Mouse (Mus musculus) CH12.LX (cell line): ENCODE measurements around the gene Tpst1. TPM values are rescaled to one million over a fixed set of nuclear protein-coding genes. Genes with fewer than 3 reads are reported as not detected.

Source experiments
- DNase-seq: peaks from one replicate; pipeline ENCODE4 v3.0.0-alpha.2; 2013; ENCODE audit errors: extremely low read depth
- H3K27ac ChIP-seq: 2 replicates; pipeline ENCODE4 v1.5.1; 2012; ENCODE audit warnings: low read depth, mild to moderate bottlenecking, control low read depth, moderate library complexity; ENCODE audit not compliant: insufficient read depth
- H3K27me3 ChIP-seq: replicated peaks from 2 replicates; pipeline ENCODE3; 2012; ENCODE audit warnings: inconsistent platforms
- H3K36me3 ChIP-seq, 2 experiments: replicated peaks in 1 of 2; 2 replicates each; pipeline versions ENCODE3 to v1.6.1; 2012; ENCODE audit warnings: inconsistent platforms in 1 of 2, low read length in 1 of 2, mild to moderate bottlenecking in 1 of 2, mixed read lengths in 1 of 2, moderate library complexity in 1 of 2; ENCODE audit not compliant: control insufficient read depth in 1 of 2, insufficient read depth in 1 of 2
- H3K4me1 ChIP-seq, 2 experiments: 2 replicates each; pipeline ENCODE4 v1.6.1; 2012; ENCODE audit warnings: inconsistent platforms in 1 of 2, moderate library complexity in 1 of 2; ENCODE audit not compliant: insufficient read depth in 2 of 2, control insufficient read depth in 1 of 2
- H3K4me2 ChIP-seq: 2 replicates; pipeline ENCODE4 v1.6.1; 2012; ENCODE audit warnings: low read depth, mild to moderate bottlenecking, control low read depth; ENCODE audit not compliant: poor library complexity, insufficient read depth, severe bottlenecking
- H3K4me3 ChIP-seq, 3 experiments: fragments of 150-350 bp in 1 of 3; sonication (generic) in 1 of 3; replicated peaks in 1 of 3; 2 replicates each; pipeline versions ENCODE3 to v1.5.1; 2011 to 2012; ENCODE audit warnings: low read depth in 2 of 3, low read length in 2 of 3, mild to moderate bottlenecking in 2 of 3, moderate library complexity in 2 of 3, control low read depth in 1 of 3, improper control_type of control experiment in 1 of 3, inconsistent platforms in 1 of 3, mixed read lengths in 1 of 3; ENCODE audit not compliant: poor library complexity in 1 of 3
- H3K79me2 ChIP-seq: replicated peaks from 2 replicates; pipeline ENCODE4 v1.6.1; 2012; ENCODE audit warnings: mild to moderate bottlenecking, moderate library complexity; ENCODE audit not compliant: control insufficient read depth, poor library complexity, insufficient read depth, severe bottlenecking; ENCODE audit errors: extremely low read depth
- H3K9ac ChIP-seq: 2 replicates; pipeline ENCODE4 v1.6.1; 2012; ENCODE audit warnings: low read depth, mild to moderate bottlenecking, control low read depth, moderate library complexity; ENCODE audit not compliant: insufficient read depth
- H3K9me3 ChIP-seq: replicated peaks from 2 replicates; pipeline ENCODE3; 2012; ENCODE audit warnings: low read length, inconsistent platforms, mixed read lengths
- CHD1 ChIP-seq: IDR thresholded peaks from 2 replicates; pipeline ENCODE4 v1.6.1; 2012; ENCODE audit warnings: low read depth, low read length, improper control_type of control experiment, inconsistent platforms
- CHD2 ChIP-seq: IDR thresholded peaks from 2 replicates; pipeline ENCODE4 v1.6.1; 2011; ENCODE audit warnings: low read length, improper control_type of control experiment
- CTCF ChIP-seq, 2 experiments: IDR thresholded peaks in 1 of 2; conservative IDR thresholded peaks in 1 of 2; 2 replicates each; pipeline ENCODE4 v1.5.1; 2011 to 2012; ENCODE audit warnings: low read depth in 2 of 2, low read length in 2 of 2, improper control_type of control experiment in 1 of 2, inconsistent platforms in 1 of 2, mild to moderate bottlenecking in 1 of 2, moderate library complexity in 1 of 2
- E2F4 ChIP-seq: IDR thresholded peaks from 2 replicates; pipeline ENCODE4 v1.6.1; 2011; ENCODE audit warnings: low read depth, low read length, improper control_type of control experiment; ENCODE audit not compliant: insufficient replicate concordance
- EP300 ChIP-seq: IDR thresholded peaks from 2 replicates; pipeline ENCODE4 v1.6.1; 2011; ENCODE audit warnings: low read length, improper control_type of control experiment
- ETS1 ChIP-seq: conservative IDR thresholded peaks from 2 replicates; pipeline ENCODE4 v1.6.1; 2012; ENCODE audit warnings: low read depth, mild to moderate bottlenecking, inconsistent platforms, low read length, improper control_type of control experiment, moderate library complexity
- JUND ChIP-seq: conservative IDR thresholded peaks from 2 replicates; pipeline ENCODE4 v1.6.1; 2011; ENCODE audit warnings: low read depth, low read length, improper control_type of control experiment
- MEF2A ChIP-seq: IDR thresholded peaks from 2 replicates; pipeline ENCODE4 v1.6.1; 2014; ENCODE audit warnings: low read depth, mild to moderate bottlenecking, inconsistent platforms, low read length, improper control_type of control experiment, borderline replicate concordance
- MXI1 ChIP-seq: IDR thresholded peaks from 2 replicates; pipeline ENCODE4 v1.6.1; 2011; ENCODE audit warnings: mild to moderate bottlenecking, low read depth, low read length, improper control_type of control experiment
- NELFE ChIP-seq: IDR thresholded peaks from 2 replicates; pipeline ENCODE4 v1.6.1; 2011; ENCODE audit warnings: low read depth, low read length, improper control_type of control experiment
- TBP ChIP-seq: conservative IDR thresholded peaks from 2 replicates; pipeline ENCODE4 v1.6.1; 2011; ENCODE audit warnings: low read depth, low read length, improper control_type of control experiment
- TCF12 ChIP-seq: IDR thresholded peaks from 2 replicates; pipeline ENCODE4 v1.6.1; 2014; ENCODE audit warnings: low read depth, mild to moderate bottlenecking, inconsistent platforms, low read length, improper control_type of control experiment
- UBTF ChIP-seq: IDR thresholded peaks from 2 replicates; pipeline ENCODE4 v1.6.1; 2012; ENCODE audit warnings: low read depth, mild to moderate bottlenecking, inconsistent platforms, low read length, improper control_type of control experiment, moderate library complexity
- ZC3H11A ChIP-seq: IDR thresholded peaks from 2 replicates; pipeline ENCODE4 v1.6.1; 2012; ENCODE audit warnings: low read depth, mild to moderate bottlenecking, inconsistent platforms, low read length, improper control_type of control experiment
- ZMIZ1 ChIP-seq: IDR thresholded peaks from 2 replicates; pipeline ENCODE4 v1.6.1; 2012; ENCODE audit warnings: low read depth, mild to moderate bottlenecking, inconsistent platforms, low read length, improper control_type of control experiment
- dilution Hi-C: fragments of 300-500 bp; cut with MboI; formaldehyde crosslinking; loops from 2 replicates; pipeline ENCODE4 v1.14.3; 2020; ENCODE audit warnings: low sequenced_read_pairs; ENCODE audit not compliant: extremely low pct_unique_long_range_greater_than_20kb, extremely low pct_ligation_motif_present
- in situ Hi-C: fragments of 300-500 bp; cut with MboI; formaldehyde crosslinking; loops from 3 replicates; pipeline ENCODE4 v1.14.3; 2019; ENCODE audit warnings: low sequenced_read_pairs, low pct_ligation_motif_present, low pct_unique_long_range_greater_than_20kb, mixed read lengths
- polyA plus RNA-seq: library from polyadenylated mRNA; unstranded; fragments of >175 nt; gene quantifications from 2 replicates; pipeline ENCODE4 v1.2.1, GENCODE M21; 2012; ENCODE audit warnings: low read depth; ENCODE audit not compliant: insufficient read length
- total RNA-seq, 2 experiments: library from RNA; depleted of rRNA; stranded (reverse); fragments of 300-350 nt in 1 of 2; fragments of >200 nt in 1 of 2; gene quantifications; 2 replicates each; pipeline ENCODE4 v1.2.3; 2012 to 2014

Tpst1 gene
- total and polyA plus RNA-seq, 3 experiments = 36.8 to 52.5 (median 43.2) TPM

DNA sequence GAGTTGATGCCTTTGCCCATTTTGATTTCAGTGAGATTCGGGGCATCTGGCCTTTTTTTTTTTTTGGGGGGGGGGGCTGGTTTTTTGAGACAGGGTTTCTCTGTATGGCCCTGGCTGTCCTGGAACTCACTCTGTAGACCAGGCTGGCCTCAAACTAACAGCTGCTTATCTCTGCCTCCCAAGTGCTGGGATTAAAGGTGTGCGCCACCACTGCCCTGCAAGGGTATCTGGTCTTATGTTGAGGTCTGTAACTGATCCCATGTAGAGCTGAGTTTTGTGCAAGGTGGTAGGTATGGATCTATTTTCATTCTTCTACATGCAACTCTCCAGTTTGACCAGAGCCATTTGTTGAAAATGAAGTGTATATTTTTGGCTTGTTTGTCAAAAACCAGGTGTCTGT, 16.8 kb upstream of the Tpst1 start:
- no peak overlapping the region for H3K4me3 ChIP-seq
- H3K79me2 ChIP-seq = no peaks in the 10 kb centered on the region; the same call in 1 of the 2 replicates
- dilution Hi-C loops (no loop called here), in situ Hi-C loops (no loop called here)
- peaks cover 47 to 80% of the 10 kb centered on the region in 2 experiments for H3K36me3 ChIP-seq
- no peak for DNase-seq
- no peak overlapping the region for H3K9ac ChIP-seq
- no peaks in the 10 kb centered on the region for H3K9me3 ChIP-seq
- H3K27me3 ChIP-seq = no peaks in the 10 kb centered on the region
- H3K4me2 ChIP-seq = no peak overlapping the region
- H3K4me1 ChIP-seq = peaks cover 0 to 15% of the 10 kb centered on the region in 2 experiments; a peak in 2 of 4 replicates
- H3K27ac ChIP-seq = no peak overlapping the region
- TF ChIP-seq NELFE = no peak
- TF ChIP-seq TCF12 = no peak
- TF ChIP-seq JUND = no peak
- no peak for TF ChIP-seq CHD1
- no peak for TF ChIP-seq ETS1
- TF ChIP-seq MXI1 = no peak
- TF ChIP-seq MEF2A = no peak
- TF ChIP-seq EP300 = no peak
- TF ChIP-seq, all 38 proteins: peak for 0

DNA sequence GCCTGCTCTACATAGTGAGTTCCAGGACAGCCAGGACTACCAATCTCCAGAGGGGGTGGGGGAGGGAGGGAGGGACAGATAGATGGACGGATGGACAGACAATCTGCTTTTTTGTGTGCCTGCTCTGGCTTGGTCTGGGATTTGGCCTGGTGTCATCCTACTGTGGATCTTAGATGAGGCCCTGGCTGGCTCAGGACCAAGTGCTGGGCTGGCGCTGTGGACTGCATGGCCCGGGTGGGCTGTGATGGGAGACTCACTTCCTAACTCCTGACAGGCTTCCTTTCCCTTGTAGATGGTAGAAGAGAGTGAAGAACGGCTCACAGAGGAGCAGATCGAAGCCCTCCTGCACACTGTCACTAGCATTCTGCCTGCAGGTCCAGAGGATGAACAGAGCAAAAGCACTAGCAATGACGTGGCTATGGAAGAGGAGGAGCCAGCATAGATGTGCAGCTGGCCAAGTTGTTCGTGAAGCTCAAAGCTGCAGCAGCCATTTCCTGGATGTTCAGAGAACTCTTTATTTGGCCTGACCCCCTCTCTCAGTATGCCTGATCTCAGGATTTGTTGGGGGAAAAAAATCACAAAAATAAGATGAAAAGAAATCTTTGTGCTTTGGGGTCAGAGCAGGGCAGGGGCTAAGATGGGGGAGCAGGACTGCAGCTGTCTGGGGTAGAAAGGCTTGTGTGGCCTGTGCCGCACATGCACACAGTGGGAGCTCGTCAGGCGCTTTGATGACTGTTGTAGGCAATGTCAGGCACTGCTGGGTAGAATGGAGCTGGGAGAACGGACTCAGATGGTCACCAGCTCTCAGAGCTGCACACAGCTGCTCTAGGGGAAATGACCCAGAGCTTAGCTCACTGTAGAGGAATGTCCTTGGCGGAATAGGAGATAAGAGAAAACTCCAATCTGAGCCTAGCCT, 13.5 kb upstream of the Tpst1 start:
- dilution Hi-C loops = no loop called here
- Histone ChIP-seq H3K9ac (no peak overlapping the region), H3K27me3 (no peaks in the 10 kb centered on the region), H3K4me2 (no peak overlapping the region), H3K4me1 (peaks cover 7 to 16% of the 10 kb centered on the region in 2 experiments; a peak in 3 of 4 replicates), H3K9me3 (no peaks in the 10 kb centered on the region), H3K4me3 (no peak overlapping the region), H3K36me3 (peaks cover 35 to 56% of the 10 kb centered on the region in 2 experiments), H3K79me2 (no peaks in the 10 kb centered on the region; the same call in 1 of the 2 replicates), H3K27ac (no peak overlapping the region)
- DNase-seq = no peak
- TF ChIP-seq E2F4 = no peak
- no peak for TF ChIP-seq CTCF (conservative IDR thresholded peaks at IDR 0.05 in 1 of 2, IDR thresholded peaks at IDR 0.05 in 1 of 2; ENCODE audit: low read depth in 2 of 2, low read length in 2 of 2)
- no peak for TF ChIP-seq TBP
- TF ChIP-seq EP300 = no peak
- TF ChIP-seq CHD1 = no peak
- no peak for TF ChIP-seq ZC3H11A
- no peak for TF ChIP-seq CHD2
- TF ChIP-seq ZMIZ1 = no peak
- TF ChIP-seq UBTF = no peak
- no peak for TF ChIP-seq TCF12
- in situ Hi-C loops = no loop called here
